Mouse (Mus musculus): ENCODE measurements around the gene Asic3.

DNA sequence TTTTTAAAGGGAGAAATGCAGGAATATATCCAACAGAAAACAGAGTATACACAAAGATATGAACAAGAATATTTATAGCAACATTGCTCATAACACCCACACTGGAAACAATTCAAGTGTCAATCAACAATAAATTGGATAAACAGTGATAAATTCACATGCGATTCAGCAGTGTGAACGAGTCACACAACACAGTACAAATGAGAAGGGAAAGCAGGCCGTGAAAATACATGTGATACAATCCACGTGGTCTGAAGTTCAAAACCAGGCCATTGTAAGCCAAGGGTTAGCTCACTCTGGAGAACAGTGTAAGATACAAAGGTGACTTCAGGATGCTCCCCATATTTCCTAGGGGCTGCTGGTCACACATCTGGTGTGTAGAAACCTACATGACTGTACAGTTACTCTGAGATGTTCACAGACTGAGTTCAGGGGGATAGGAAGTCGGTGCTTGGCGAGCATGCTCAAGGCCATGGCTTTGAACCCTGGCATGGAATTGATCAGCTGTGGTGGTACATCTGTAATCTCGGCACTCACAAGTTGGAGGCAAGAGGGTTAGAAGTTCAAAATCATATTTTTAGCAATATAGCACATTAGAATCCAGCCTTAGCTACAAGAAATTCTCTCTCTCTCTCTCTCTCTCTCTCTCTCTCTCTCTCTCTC lies 38.4 kb upstream of the Asic3 start:
- TF ChIP-seq TAL1 (IDR thresholded peaks at IDR 0.05; ENCODE audit: low read length) (no peak), GATA1 (IDR thresholded peaks at IDR 0.05; ENCODE audit: low read length) (no peak)

All from erythroblast, embryonic 14.5 days (primary cell).